Mouse (Mus musculus) liver, embryonic 14.5 days (tissue): ENCODE measurements around the gene Urb1. TPM values are rescaled to one million over a fixed set of nuclear protein-coding genes. Genes with fewer than 3 reads are reported as not detected.

Experiments
- ATAC-seq: fragments of 200-750 bp; cut with Nextera tagmentation; 2 replicates; pipeline ENCODE4 v1.8.0; 2017; ENCODE audit warnings: moderate number of reproducible peaks, mild to moderate bottlenecking, moderate library complexity; ENCODE audit not compliant: insufficient read depth
- DNase-seq, 3 experiments: peaks; one replicate each; pipeline ENCODE4 v3.0.0-alpha.2; 2012 to 2013; ENCODE audit warnings: low read depth in 3 of 3, low spot score in 3 of 3
- H3K27ac ChIP-seq: fragments of 300-500 bp; sonication (generic); 2 replicates; pipeline ENCODE4 v1.5.1; 2014; ENCODE audit warnings: moderate library complexity, mild to moderate bottlenecking, control low read depth, inconsistent platforms
- H3K27me3 ChIP-seq: fragments of 300-500 bp; sonication (generic); 2 replicates; pipeline ENCODE4 v1.6.1; 2014; ENCODE audit warnings: mild to moderate bottlenecking, low read length, moderate library complexity; ENCODE audit not compliant: control insufficient read depth, insufficient read depth
- H3K36me3 ChIP-seq: fragments of 300-500 bp; sonication (generic); replicated peaks from 2 replicates; pipeline ENCODE4 v1.6.1; 2014; ENCODE audit warnings: low read depth; ENCODE audit not compliant: control insufficient read depth, insufficient read depth
- H3K4me1 ChIP-seq, 2 experiments: fragments of 200-500 bp in 1 of 2; fragments of 300-500 bp in 1 of 2; sonication (generic) in 1 of 2; replicated peaks; 2 replicates each; pipeline ENCODE4 v1.6.1; 2012 to 2014; ENCODE audit warnings: antibody characterized with exemption in 1 of 2, inconsistent platforms in 1 of 2, low read length in 1 of 2; ENCODE audit not compliant: control insufficient read depth in 2 of 2, insufficient read depth in 2 of 2
- H3K4me2 ChIP-seq: fragments of 300-500 bp; sonication (generic); 2 replicates; pipeline ENCODE4 v1.6.1; 2014; ENCODE audit warnings: low read depth, mild to moderate bottlenecking, control low read depth, moderate library complexity
- H3K4me3 ChIP-seq, 2 experiments: fragments of 200-500 bp in 1 of 2; fragments of 300-500 bp in 1 of 2; sonication (generic) in 1 of 2; 2 replicates each; pipeline ENCODE4 v1.5.1; 2012 to 2014; ENCODE audit warnings: low read depth in 2 of 2, low read length in 2 of 2, mild to moderate bottlenecking in 2 of 2, control low read depth in 1 of 2, inconsistent platforms in 1 of 2, moderate library complexity in 1 of 2; ENCODE audit not compliant: insufficient read depth in 1 of 2
- H3K9ac ChIP-seq: fragments of 300-500 bp; sonication (generic); replicated peaks from 2 replicates; pipeline ENCODE4 v1.6.1; 2014; ENCODE audit warnings: mild to moderate bottlenecking, control low read depth, moderate library complexity
- H3K9me3 ChIP-seq: fragments of 300-500 bp; sonication (generic); 2 replicates; pipeline ENCODE4 v1.6.1; 2016; ENCODE audit warnings: low read length, mixed read lengths; ENCODE audit not compliant: control insufficient read depth
- CTCF ChIP-seq: IDR thresholded peaks from 2 replicates; pipeline ENCODE4 v1.5.1; 2016; ENCODE audit warnings: antibody characterized with exemption, low read depth, control low read depth
- EP300 ChIP-seq: IDR thresholded peaks from 2 replicates; pipeline ENCODE4 v1.6.1; 2016; ENCODE audit warnings: antibody characterized with exemption, low read depth
- WGBS: fragments of 180-500 bp; shearing (Covaris S2); extraction: QIAGEN DNeasy Blood & Tissue Kit; methylation state at CpG from one replicate; pipeline ENCODE4 v1.1.7; 2014; ENCODE audit not compliant: insufficient replicate concordance; 5-methylcytosine and 5-hydroxymethylcytosine counted together
- polyA plus RNA-seq, 2 experiments: library from polyadenylated mRNA; depleted of rRNA in 1 of 2; stranded (reverse) in 1 of 2; unstranded in 1 of 2; fragments of >200 nt; fragmentation: Nextera tagmentation in 1 of 2; extraction: Ambion mirVana in 1 of 2; gene quantifications; 2 replicates each; pipeline versions ENCODE4 v1.2.1 to v1.2.3; 2012 to 2014

Gene Urb1
- polyA plus RNA-seq, 2 experiments = 3.6 to 5.0 TPM

GRCm38 (mm10) chr16:90798848-90799247 is 11.4 kb downstream of the Urb1 start:
- H3K4me1 ChIP-seq = no peaks in the 10 kb centered on the region
- H3K4me3 ChIP-seq = no peak overlapping the region
- peaks cover 13% of the 10 kb centered on the region; the same call in 1 of the 2 replicates for H3K36me3 ChIP-seq
- TF ChIP-seq CTCF = no peak
- TF ChIP-seq EP300 = no peak
- 74% methylated on average over 5 of the region's 5 CpGs for WGBS
- DNase-seq (no peak), ATAC-seq (no peak)
- H3K27me3 ChIP-seq = no peaks in the 10 kb centered on the region
- no peak overlapping the region for H3K4me2 ChIP-seq
- no peaks in the 10 kb centered on the region for H3K9me3 ChIP-seq
- H3K27ac ChIP-seq = no peak overlapping the region
- no peak overlapping the region for H3K9ac ChIP-seq

GRCm38 (mm10) chr16:90798446-90798845 is 11.8 kb downstream of the Urb1 start:
- Histone ChIP-seq H3K9ac (no peak overlapping the region), H3K4me3 (no peak overlapping the region), H3K4me2 (no peak overlapping the region), H3K9me3 (no peaks in the 10 kb centered on the region), H3K27ac (no peak overlapping the region), H3K4me1 (no peaks in the 10 kb centered on the region), H3K36me3 (peaks cover 13% of the 10 kb centered on the region; the same call in 1 of the 2 replicates), H3K27me3 (no peaks in the 10 kb centered on the region)
- DNase-seq (no peak), ATAC-seq (no peak)
- no peak for TF ChIP-seq CTCF
- 81% methylated on average over 8 of the region's 8 CpGs for WGBS

- ATAC-seq (no peak), DNase-seq (no peak)
- H3K4me3 ChIP-seq = no peak overlapping the region
- H3K4me1 ChIP-seq = no peaks in the 10 kb centered on the region
- no peaks in the 10 kb centered on the region for H3K27me3 ChIP-seq
- H3K9ac ChIP-seq = no peak overlapping the region
- no peak overlapping the region for H3K4me2 ChIP-seq
- no peak overlapping the region for H3K27ac ChIP-seq
- H3K9me3 ChIP-seq = no peaks in the 10 kb centered on the region
- peaks cover 8% of the 10 kb centered on the region; the same call in 1 of the 2 replicates for H3K36me3 ChIP-seq
- no peak for TF ChIP-seq EP300
- TF ChIP-seq CTCF = no peak
Observed at GRCm38 (mm10) chr16:90794708-90795107, 15.5 kb downstream of the Urb1 start.

- Histone ChIP-seq H3K9ac (no peak overlapping the region), H3K4me1 (no peaks in the 10 kb centered on the region; a peak in 2 of 4 replicates), H3K27me3 (no peaks in the 10 kb centered on the region), H3K9me3 (no peaks in the 10 kb centered on the region), H3K36me3 (peaks cover 14% of the 10 kb centered on the region), H3K27ac (no peak overlapping the region), H3K4me2 (no peak overlapping the region), H3K4me3 (no peak overlapping the region)
- no peak for ATAC-seq
- DNase-seq = no peak
- 72% methylated on average over 3 of the region's 3 CpGs for WGBS
- TF ChIP-seq CTCF (no peak), EP300 (no peak)
Observed at GRCm38 (mm10) chr16:90792500-90792899, 17.7 kb downstream of the Urb1 start.

- no peak for ATAC-seq
- H3K36me3 ChIP-seq = peaks cover 18% of the 10 kb centered on the region
- WGBS = 80% methylated on average over 5 of the region's 5 CpGs
- H3K27me3 ChIP-seq = no peaks in the 10 kb centered on the region
- H3K27ac ChIP-seq = no peak overlapping the region
- TF ChIP-seq EP300 (no peak), CTCF (no peak)
- no peak for DNase-seq
- H3K4me2 ChIP-seq = no peak overlapping the region
- no peak overlapping the region for H3K9ac ChIP-seq
- H3K4me1 ChIP-seq = no peaks in the 10 kb centered on the region; a peak in 2 of 4 replicates
- H3K9me3 ChIP-seq = no peaks in the 10 kb centered on the region
- H3K4me3 ChIP-seq = no peak overlapping the region
Observed at GRCm38 (mm10) chr16:90792066-90792465, 18.1 kb downstream of the Urb1 start.
